24 mouse cellular contexts compared by ENCODE assay signal in genomic region chr9:63961881-63962280, GRCm38 (mm10). TPM values are rescaled to one million over a fixed set of nuclear protein-coding genes. Genes with fewer than 3 reads are reported as not detected.
"Had no signal": no experiment of that assay in that cellular context is flagged by ENCODE, and none has a peak within 500 bp of the region (broad histone marks: within the 10 kb centered on the region; RNA-seq: fewer than 3 reads in every experiment).

No protein-coding gene starts in this region.

- H3K9me3 ChIP-seq: kidney, embryonic 15.5 days; limb, embryonic 12.5 days; limb, embryonic 15.5 days; megakaryocyte, embryonic 14.5 days; midbrain, embryonic 10.5 days; midbrain, embryonic 13.5 days; neural tube, embryonic 13.5 days; stomach, embryonic 15.5 days had no signal

- H3K9ac ChIP-seq: kidney, embryonic 15.5 days; limb, embryonic 12.5 days; limb, embryonic 15.5 days; liver, embryonic 14.5 days; liver, postnatal 0 days; lung, embryonic 14.5 days; midbrain, embryonic 13.5 days; neural tube, embryonic 13.5 days; stomach, embryonic 15.5 days had no signal

- H3K36me3 ChIP-seq: limb, embryonic 12.5 days; limb, embryonic 15.5 days; midbrain, embryonic 10.5 days; midbrain, embryonic 13.5 days; neural tube, embryonic 13.5 days; stomach, embryonic 15.5 days had no signal

- ATAC-seq: liver, postnatal 0 days; lung, postnatal 0 days; midbrain, embryonic 13.5 days; midbrain, embryonic 16.5 days had no signal

- DNase-seq: kidney, postnatal 10 days; kidney, postnatal 36 days; layer of hippocampus, postnatal 36 days; liver, postnatal 0 days; lung, embryonic 14.5 days; retina, postnatal 1 day; right cerebral cortex, postnatal 25 days; spleen, adult 18-20 months; thymus, postnatal 25 days had no signal

- H3K4me3 ChIP-seq: kidney, embryonic 15.5 days; left cerebral cortex, adult 2 months; limb, embryonic 12.5 days; limb, embryonic 15.5 days; megakaryocyte, embryonic 14.5 days; midbrain, embryonic 10.5 days; midbrain, embryonic 13.5 days; myocyte; neural tube, embryonic 13.5 days; stomach, embryonic 15.5 days had no signal

- H3K4me2 ChIP-seq: kidney, embryonic 15.5 days; limb, embryonic 15.5 days; liver, embryonic 11.5 days; lung, embryonic 14.5 days; midbrain, embryonic 13.5 days; neural tube, embryonic 13.5 days; stomach, embryonic 15.5 days had no signal

- H3K27ac ChIP-seq: left cerebral cortex, adult 2 months; liver, embryonic 14.5 days; midbrain, embryonic 13.5 days; neural tube, embryonic 13.5 days; stomach, embryonic 15.5 days had no signal

- H3K27me3 ChIP-seq: kidney, embryonic 15.5 days; limb, embryonic 12.5 days; limb, embryonic 15.5 days; midbrain, embryonic 13.5 days; neural tube, embryonic 13.5 days; stomach, embryonic 15.5 days had no signal

RNA-seq across cellular contexts. Expression of gene Smad6, which starts 60.0 kb away (rescaled TPM):
- total RNA-seq: neutrophil, adult 5-6 weeks had no signal
